Mouse (Mus musculus): ENCODE data around the gene Ube2q2. TPM values are rescaled to one million over a fixed set of nuclear protein-coding genes. Genes with fewer than 3 reads are reported as not detected.

Gene Ube2q2
- total RNA-seq, 2 experiments from 2014 or later = 65.6 to 66.4 TPM

DNA sequence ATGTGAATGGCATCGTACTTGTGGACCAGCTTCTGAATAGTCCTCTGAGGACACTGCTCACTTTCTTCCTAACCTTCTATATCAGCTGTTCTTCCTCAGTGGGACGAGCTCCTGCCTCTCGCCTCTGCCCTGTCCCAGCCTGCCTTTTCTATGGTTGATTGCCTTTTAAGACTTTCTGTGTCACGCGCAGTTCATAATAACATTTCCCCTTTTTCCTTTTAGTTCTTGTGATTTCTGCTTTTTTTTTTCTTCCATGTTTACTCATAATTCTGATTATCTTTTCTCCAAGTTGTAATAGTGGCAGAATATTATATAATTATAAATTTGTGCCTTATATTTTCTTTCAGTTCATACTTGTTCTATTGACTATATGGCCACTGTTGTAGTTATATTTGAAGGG is 4.3 kb downstream of the Ube2q2 start:
- no peak for DNase-seq (ENCODE audit: low spot score in 2 of 2)
- intact Hi-C loops (cut with DNase I) = no loop called here

DNA sequence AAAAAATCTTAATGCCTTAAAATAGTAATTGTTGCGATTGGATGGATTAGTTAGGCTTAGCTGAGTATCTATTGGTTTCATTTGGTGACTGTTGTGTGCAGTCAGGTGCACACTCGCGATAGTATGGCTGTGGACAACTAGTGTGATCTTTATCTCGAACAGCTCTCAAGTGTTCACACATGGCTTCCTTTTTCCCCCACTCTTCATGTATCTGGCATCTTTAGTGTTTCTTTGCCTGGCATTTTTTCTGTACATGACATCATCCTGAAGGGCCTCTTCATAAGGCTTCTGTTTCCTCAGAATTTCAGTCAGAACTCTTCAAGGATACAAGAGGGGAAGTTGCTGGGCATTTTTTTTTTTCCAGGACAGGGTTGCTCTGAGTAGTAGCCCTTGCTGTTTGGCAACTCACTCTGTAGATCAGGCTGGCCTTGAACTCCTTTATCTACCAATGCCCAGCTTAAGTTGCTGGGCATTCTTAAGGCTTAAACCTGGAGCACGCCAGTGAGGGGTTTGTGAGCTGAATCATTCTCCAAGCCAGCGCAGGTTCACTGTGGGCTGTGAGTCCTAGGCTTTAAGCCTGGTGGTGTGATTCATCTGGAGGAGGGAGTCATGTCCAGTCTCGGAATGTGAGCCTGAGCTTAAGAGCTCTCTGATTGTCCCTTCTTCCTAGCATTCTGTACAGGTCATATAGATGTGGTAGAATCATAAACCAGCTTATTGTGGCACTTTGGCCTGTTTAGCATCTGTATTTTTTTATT is 22.2 kb downstream of the Ube2q2 start:
- DNase-seq (ENCODE audit: low spot score in 2 of 2) = no peak

DNA sequence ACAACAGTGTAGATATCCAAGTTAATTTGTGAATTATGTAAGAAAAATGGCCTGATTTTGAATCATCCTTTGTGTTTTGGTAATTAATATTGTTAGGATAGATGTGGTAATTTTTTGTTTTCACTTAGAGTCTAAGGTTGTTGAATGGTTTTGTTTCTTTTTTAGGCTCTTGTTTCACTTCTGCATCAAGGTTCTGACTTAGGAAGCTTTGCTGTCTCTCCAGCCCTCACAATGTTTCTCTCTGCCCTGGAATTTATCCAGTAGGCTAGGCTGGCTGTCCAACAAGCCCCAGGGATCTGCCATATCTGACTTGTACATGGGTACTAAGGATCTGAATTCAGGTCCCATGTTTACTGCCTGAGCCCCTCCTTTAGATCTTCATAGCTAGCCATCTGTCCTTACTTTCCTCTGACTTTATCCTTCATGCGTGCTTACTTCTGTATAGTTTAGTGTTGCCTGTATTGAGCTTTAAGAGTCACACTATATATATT is 23.6 kb downstream of the Ube2q2 start:
- no peak for DNase-seq (ENCODE audit: low spot score in 2 of 2)
- intact Hi-C loops (cut with DNase I) = no loop called here

More for the DNA sequence above, 22.2 kb downstream of the Ube2q2 start:
- intact Hi-C loops (cut with DNase I) = no loop called here

DNA sequence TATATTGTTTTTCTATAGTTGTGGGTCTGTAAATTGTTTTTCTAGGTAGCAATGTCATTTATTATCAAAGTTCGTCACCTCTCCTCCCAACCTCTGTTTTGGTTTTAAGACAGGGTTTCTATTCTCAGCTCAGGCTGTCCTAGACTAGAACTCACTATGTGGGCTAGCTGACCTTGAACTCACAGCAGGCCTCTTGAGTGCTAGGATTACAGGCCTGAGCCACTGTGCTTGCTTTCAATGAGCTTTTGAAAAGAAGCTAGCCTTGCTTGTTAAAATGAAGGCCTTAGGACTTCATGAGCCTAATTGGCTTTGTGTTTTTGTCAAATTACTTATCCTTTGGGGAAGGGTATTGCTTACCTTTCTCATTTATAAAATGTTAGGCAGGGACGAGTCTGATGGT is 25.6 kb downstream of the Ube2q2 start:
- DNase-seq (ENCODE audit: low spot score in 2 of 2) = no peak
- intact Hi-C loops (cut with DNase I) = no loop called here

DNA sequence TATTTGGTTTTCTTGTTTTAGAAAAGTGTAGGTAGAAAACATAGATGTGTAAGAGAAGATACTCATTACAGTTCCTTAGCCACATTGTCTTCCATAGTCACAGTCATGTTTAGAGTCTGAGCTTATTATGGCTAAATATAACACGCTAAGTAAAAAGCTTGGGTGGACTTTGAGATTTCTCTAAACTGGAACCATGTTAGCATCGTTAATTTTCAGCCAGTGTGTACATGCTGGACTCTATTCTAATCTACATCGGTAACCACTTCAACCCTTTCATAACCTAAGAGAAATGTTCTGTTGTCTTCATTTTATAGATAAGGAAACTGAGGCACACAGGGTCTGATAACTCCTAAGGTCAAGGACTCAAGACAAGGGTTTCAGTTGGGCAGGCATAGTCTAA is 47.2 kb downstream of the Ube2q2 start:
- DNase-seq (ENCODE audit: low spot score in 2 of 2) = no peak
- intact Hi-C loops (cut with DNase I) = no loop called here

DNA sequence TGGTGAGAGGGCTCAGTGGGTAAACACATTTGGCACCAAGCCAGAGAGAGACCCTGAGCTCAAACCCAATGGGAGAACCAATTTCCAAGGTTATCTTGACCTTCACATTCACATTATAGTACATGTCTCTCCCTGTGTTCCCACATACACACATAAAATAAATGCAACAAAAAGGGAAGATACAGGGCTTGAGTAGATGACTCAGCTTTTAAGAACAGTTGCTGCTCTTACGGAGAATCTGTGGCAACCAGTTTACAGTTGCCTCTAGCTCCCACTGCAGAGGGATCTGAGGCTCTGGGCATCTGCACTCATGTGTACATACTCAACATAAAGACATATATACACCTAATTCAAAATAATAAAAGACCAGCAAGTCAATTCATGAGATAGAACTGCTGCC is 49.6 kb downstream of the Ube2q2 start:
- no peak for DNase-seq (ENCODE audit: low spot score in 2 of 2)
- intact Hi-C loops (cut with DNase I) = no loop called here

DNA sequence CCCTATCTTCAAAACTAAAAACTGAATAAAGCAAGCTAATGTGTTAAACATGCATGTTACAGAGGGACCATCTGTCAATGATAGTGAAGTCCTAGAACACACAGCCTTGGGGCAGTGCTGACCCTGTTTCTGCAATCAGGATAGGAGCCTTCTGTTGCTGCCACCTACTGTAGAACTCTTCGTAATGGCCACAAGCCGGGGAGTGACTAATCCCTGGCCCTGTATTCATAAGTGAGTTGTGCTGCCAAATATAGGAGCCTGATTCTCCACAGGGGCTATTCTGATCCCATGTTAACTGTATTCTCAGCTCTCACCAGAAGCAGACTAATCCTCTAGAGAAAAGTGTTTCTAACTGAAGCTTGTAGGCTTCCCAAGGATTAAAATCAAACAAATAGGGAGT is 50.7 kb downstream of the Ube2q2 start:
- intact Hi-C loops (cut with DNase I) = no loop called here
- DNase-seq (ENCODE audit: low spot score in 2 of 2) = peak; percentile 22 to 27

DNA sequence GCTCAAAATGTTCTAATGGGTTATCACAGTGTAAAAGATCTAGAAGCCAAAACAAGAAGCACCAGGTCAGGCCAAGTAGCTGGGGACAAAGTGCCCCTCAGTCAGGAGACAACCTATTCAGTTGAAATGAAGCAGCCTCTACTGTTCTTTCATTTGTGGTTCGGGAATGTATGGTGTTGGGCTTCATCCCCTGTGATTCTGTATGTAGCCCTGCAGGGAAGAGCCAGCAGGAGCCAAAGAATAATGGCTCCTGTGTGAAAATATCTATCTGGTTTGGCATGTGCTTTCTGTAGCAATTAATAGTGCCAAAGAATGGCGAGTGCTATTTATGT is 59.8 kb downstream of the Ube2q2 start:
- intact Hi-C loops (cut with DNase I) = no loop called here
- DNase-seq (ENCODE audit: low spot score in 2 of 2) = no peak

DNA sequence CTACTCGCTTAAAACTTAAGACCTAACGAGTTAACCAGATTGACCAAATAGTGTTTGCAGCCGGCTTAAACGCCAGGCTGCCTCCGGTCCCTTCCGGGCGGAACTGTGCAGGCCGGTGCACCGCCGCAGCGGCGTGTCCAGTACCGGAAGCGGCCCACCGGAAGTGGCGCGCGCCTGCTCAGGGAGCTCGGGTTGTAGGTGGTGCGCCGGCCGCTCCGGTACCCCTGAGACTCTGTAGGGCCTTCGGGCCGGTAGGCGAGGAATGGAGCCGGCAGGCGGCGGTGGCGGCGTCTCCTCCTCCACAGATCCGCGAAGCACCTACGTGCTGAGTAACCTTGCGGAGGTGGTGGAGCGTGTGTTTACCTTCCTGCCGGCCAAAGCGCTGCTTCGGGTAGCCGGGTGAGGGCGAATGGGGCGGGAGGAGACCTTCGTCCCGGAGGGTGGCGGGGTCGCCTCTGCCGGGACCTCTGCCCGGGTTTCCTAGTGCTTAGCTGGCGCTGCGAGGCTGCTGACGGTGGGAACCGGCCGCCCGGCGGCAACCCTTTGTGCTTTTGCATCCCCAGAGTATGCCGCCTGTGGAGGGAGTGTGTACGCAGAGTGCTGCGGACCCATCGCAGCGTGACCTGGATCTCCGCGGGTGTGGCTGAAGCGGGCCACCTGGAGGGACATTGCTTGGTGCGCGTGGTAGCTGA is 60.3 kb downstream of the Ube2q2 start, which contains the start of gene Fbxo22:
Gene Fbxo22 (plus strand): TSS at position 136 of the 692 bp plus-strand sequence.
- DNase-seq (ENCODE audit: low spot score in 2 of 2) = peak; percentile 85 to 88
- intact Hi-C loops (cut with DNase I) = no loop called here

DNA sequence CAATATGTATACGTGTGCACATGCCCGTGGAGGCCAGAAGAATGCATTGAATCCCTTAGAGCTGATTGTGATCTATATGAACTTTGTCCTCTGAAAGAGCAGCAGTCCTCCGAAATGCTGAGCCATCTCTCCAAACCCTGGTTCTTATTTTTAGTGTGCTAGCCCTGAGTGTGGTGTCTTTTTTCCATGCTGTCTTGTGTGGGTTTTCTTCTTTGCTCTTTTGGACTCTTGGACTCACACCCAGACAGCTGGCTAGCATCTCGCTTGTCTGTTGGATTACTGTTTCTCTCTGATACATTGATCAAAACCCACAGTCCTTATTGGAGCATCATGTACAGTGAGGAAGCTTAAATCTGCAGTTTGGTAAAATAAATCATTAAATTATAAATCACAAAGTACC is 63.0 kb downstream of the Ube2q2 start:
- intact Hi-C loops (cut with DNase I) = no loop called here
- no peak for DNase-seq (ENCODE audit: low spot score in 2 of 2)

DNA sequence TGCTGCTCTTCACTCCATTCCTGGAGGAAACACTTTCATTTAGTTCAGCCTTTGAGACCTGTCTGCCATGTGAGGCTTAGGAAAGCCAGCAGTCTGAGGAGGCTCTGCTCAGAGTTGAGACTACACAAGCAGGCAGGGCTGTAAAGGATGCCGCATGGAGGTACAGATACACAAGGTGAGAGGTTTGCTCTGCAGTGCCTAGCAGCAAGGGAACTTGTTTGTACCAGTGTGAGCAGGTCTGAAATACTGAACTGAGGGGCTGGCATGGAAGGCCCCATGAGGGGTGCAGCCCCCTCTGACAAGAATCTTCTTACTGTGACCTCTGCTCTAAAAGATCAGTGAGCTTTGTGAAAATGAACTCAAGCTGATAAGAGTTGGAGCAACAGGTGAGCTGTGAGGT is 64.7 kb downstream of the Ube2q2 start:
- intact Hi-C loops (cut with DNase I) = no loop called here
- no peak for DNase-seq (ENCODE audit: low spot score in 2 of 2)

DNA sequence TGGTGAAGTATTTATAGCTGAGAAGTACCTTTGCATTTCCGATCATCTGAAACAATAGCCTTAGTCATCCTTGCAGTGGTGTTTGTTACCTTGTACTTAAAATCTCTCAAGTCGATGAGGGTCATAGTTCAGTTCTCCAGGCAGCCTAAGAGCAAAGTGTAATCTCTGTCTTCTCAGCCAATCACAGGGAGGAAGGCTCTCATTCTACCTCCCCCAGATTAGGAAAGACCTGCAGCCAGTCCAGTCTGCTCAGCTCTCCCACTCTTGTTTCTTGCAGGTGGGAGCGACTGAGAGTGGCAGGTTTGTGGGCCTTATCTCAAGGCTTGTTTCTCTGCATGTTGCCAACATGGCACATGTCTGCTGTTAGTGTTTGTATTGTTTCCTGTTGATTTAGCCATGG is 66.4 kb downstream of the Ube2q2 start:
- DNase-seq (ENCODE audit: low spot score in 2 of 2) = no peak
- intact Hi-C loops (cut with DNase I) = no loop called here

DNA sequence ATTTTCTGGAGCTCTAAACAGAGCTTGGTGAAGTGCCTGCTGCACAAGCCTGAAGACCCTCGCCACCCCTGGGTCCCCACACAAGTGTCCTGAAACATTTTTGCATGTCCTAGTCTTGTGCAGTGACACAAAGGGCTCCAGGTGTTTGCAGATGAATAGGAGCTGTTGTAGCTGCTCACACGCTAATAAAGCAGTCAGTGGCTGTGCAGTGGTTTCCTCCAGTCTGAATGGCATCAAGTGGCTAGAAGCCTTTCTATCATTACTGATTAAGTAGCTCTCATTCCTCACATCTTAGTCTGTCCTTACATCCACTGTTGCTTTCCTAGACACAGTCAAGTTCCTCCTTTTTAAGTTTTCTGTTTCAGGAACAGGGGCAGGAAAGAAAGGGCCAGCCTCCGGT is 67.0 kb downstream of the Ube2q2 start:
- DNase-seq (ENCODE audit: low spot score in 2 of 2) = no peak
- intact Hi-C loops (cut with DNase I) = no loop called here

DNA sequence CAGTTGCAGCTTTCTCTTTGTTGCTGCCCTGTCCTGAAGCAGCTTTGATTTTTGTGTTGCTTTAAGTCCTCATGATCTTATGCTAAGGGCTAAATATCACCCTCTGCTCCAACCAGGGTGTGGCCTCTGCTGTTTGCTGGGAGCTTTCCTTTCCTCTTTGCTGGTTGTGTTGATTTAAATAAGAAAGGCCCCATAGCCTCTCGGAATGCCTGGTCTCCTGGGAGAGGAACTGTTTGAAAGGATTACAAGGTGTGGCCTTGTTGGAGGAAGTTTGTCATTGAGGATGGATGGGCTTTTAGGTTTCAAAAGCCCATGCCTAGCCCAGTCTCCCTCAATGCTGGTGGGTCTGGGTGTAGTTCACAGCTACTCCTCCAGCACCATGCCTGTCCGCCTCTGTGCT is 67.4 kb downstream of the Ube2q2 start:
- DNase-seq (ENCODE audit: low spot score in 2 of 2) = no peak
- intact Hi-C loops (cut with DNase I) = no loop called here

DNA sequence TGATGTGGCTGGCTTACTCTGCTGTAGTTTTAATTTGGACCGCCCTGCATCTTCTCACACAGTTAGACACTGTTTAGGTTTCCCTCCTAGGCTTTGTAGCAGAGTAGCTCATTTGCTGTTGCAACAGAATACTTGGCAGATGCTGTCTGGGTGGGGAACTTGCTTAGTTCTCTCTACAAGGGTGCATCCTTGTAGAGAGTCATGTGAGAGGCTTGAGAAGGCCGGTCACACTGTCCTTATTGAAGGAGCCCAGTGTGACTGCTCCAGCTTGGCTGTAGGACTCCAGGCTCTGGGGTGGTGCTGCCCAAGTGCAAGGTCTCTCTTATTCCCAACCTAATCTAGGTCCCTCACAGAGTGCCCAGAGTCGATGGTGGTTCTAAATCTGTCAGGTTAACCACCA is 68.7 kb downstream of the Ube2q2 start:
- DNase-seq (ENCODE audit: low spot score in 2 of 2) = no peak
- intact Hi-C loops (cut with DNase I) = no loop called here

DNA sequence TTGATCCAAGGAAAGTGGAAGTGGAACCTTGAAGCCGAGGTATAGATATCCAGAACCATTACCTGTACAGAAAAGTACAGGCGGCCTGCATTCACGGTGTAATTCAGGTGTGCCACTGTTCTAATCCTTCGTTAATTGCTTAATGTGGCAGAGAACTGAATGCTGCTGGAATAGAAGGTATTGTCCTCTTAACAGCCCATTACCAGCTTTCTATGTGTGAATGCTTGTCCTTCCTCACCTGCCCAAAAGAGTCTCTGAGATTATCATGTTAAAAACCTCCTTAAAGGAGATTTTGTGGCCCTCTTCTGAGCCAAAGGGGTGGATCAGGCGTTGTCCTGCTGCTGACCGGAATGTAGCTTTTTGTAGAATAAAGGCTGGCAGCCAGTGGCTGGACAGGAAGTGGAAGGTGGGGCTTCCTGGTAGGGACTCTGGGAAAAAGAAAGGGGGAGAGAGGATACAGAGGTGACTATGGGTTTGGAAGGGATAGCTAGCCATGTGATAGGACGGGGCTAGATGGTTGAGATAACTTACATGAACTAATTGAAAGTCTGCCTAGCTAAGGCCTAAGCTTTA is 76.6 kb downstream of the Ube2q2 start:
- DNase-seq (ENCODE audit: low spot score in 2 of 2) = no peak
- intact Hi-C loops (cut with DNase I) = no loop called here

DNA sequence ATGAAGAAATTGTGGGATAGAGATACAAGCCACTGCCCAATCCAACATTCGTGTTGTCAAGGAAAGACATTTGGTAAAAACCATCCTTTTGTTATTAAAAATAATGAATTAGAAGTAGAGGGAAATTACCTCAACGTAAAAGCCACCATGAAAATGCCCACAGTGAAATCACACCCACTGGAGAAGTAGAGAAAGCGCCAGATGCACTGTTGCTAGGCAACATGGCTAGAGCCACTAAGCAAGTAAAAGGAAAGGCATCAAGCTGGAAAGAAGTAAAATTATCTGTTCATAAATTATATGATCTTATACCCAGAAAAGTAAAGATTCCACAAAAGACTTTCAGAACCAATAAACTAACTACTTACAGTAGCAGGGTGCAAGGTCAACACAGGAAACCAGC is 77.6 kb downstream of the Ube2q2 start:
- intact Hi-C loops (cut with DNase I) = no loop called here

DNA sequence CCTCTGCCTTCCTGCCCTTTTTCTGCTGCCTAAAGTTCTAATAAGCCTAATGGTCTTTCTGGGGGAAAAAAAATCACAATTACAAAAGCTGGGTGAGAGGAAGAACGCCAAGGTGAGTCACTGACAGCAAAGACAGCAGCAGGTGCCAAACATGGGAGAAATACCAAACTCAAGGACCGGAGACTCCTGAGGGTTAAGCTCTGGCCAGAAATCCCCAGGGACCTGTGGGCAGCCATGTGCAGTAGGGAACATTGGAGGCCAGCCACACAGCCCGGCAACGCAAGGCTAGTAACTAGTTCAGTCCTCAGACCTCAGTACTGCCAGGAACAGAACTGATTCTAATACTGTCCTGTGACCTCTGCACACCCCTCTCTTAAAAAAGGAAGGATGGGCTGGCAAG is 79.5 kb downstream of the Ube2q2 start:
- intact Hi-C loops (cut with DNase I) = no loop called here
- DNase-seq (ENCODE audit: low spot score in 2 of 2) = no peak

More for the DNA sequence above, 77.6 kb downstream of the Ube2q2 start:
- peak in 1 of 2 experiments; percentile 26 for DNase-seq (ENCODE audit: low spot score in 2 of 2)

DNA sequence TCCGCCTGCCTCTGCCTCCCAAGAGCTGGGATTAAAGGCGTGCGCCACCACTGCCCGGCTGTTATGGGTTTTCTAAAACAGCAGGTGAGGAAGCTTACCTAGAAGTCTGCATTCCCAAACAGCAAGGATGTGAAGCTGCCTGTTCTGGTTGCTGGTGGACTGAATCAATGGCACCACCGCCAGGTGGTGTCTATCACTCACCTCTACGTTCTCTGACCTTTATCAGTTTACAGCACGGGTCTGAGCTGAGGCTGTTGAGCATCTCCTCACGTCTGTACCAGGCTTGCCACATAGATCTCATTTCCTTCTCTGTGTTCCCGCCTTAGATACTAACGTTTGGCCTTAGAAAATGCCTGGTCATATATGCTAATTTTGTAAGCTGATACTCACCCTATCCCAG is 80.4 kb downstream of the Ube2q2 start:
- intact Hi-C loops (cut with DNase I) = no loop called here
- no peak for DNase-seq (ENCODE audit: low spot score in 2 of 2)

DNA sequence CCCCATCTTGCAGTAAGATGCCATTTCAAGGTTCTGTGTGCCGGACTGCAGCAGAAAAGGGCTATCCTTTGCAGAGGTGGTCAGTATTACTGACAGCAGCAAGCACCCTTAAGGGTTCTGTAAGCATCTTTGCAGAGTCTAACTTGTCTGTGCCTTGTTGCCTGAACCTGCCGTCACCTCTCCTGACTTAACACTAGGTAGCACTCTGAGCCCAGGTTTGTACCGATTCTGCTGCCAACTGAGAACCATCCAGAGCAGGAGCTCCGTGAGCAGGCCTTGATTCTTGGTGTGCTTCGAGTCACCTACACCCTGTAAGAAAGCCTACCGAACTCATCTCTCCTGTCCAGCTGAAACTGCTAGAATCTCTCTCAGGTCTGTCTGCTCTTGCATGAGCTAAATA is 82.9 kb downstream of the Ube2q2 start:
- intact Hi-C loops (cut with DNase I) = loop anchor here (10.0 kb wide), 1 partner anchor 163 kb away; no protein-coding TSS in a partner anchor
- no peak for DNase-seq (ENCODE audit: low spot score in 2 of 2)

DNA sequence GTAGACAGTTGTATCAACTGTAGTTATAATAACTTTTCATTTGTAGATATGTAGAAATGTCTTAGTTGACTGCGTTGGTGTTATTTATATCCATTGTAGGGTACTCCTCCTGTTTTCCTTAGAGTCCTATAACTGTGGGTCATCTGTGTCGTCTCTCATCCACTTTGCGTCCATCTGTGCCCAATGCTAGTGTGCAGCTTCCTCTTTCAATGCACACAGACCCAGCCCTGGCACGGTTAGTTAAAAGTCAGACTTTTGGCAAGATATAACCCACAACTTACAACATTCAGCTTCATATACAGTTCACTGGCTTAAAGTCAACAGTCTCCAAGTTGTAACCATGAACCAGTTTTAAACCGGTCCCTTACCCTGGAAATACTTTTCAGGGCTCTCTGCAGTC is 83.5 kb downstream of the Ube2q2 start:
- intact Hi-C loops (cut with DNase I) = loop anchor here (2.0 to 10.0 kb wide), 2 partner anchors 79 to 163 kb away; no protein-coding TSS in a partner anchor

More for the DNA sequence above, 83.5 kb downstream of the Ube2q2 start:
- no peak for DNase-seq (ENCODE audit: low spot score in 2 of 2)
